Mouse (Mus musculus): ENCODE data around the gene Fam110c. TPM values are rescaled to one million over a fixed set of nuclear protein-coding genes. Genes with fewer than 3 reads are reported as not detected.

Gene Fam110c
- not detected for total RNA-seq (2023)

DNA sequence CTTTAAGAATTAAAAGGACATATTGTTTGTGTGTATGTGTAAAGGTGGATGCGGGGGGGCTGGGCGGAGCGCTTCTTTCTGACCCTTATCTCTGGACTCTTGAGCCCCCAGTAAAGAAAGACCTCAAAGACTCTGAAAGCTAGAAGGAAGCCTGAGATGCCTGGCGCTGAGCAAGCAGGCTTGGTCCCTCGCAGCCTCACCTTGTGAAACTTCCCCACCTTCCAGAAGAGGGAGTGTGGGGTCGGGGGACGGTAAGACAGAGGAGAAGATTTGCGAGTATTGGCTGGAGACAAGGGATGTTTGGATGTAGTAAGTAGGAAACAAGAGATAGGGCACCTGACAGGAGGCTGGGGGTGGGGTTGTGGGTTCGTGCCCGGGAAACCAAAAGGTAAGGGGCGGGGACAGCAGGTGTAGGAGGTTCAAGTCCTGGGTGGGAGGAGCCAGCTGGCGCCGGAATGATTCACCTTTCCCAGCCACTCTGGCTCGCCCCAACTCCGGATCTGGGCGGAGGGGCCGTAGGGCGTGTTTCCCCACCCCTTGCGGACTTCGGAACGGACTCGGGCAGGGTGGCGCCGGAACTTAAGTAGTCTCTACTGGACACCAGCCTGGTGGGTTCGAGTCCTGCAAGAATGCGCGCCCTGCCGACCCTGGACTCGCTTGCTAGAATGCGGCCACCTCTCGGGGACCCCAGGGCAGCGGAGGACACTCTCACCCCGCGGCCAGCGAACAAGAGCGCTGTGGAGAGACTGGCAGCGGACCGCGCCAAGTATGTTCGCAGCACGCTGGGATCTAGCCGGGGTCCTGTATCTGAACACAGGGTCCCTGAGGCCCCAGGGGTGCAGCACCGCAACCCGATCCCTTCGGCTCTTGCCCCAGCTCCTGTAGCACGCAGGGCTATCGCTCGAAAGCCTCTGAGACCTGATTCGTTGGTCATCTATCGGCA is at the start of gene Fam110c:
Gene Fam110c (plus strand): TSS at position 450 of the 943 bp plus-strand sequence.

Other genes with a start within 250 kb of the Fam110c start
- gene Alkal2, start 189.5 kb upstream of the Fam110c start, total RNA-seq (2023), result not detected
- gene Acp1, start 162.3 kb upstream of the Fam110c start, total RNA-seq (2023), result 10 to 100 TPM; 30.2 to 32.4 TPM
- 1 to 10 TPM; 3.0 to 3.1 TPM for gene Sh3yl1, start 162.2 kb upstream of the Fam110c start, total RNA-seq (2023)
- not detected for gene Gm6993, start 166.9 kb downstream of the Fam110c start, total RNA-seq (2023)
- gene Lamb1, start 191.4 kb downstream of the Fam110c start, total RNA-seq (2023), result not detected

All from B cell, adult 67 days (primary cell).